Mouse (Mus musculus) ovary, postnatal 36 days (tissue): ENCODE data around the gene Marc2.

Experiments used
- DNase-seq: peaks from one replicate; pipeline ENCODE4 v3.0.0; 2022; ENCODE audit warnings: low spot score, mixed read lengths

The Marc2 gene

GRCm38 (mm10) chr1:184846092-184846750, at the start of gene Marc2:
Marc2 (minus strand) TSS chr1:184846451.
- no peak for DNase-seq

GRCm38 (mm10) chr1:184891998-184892397, 45.7 kb upstream of the Marc2 start:
- DNase-seq: no peak

GRCm38 (mm10) chr1:184889454-184889853, 43.2 kb upstream of the Marc2 start:
- DNase-seq: no peak

- DNase-seq: no peak
Observed at GRCm38 (mm10) chr1:184886160-184886559, 39.9 kb upstream of the Marc2 start.

- peak; percentile 87 for DNase-seq
Observed at GRCm38 (mm10) chr1:184882281-184883268, 36.3 kb upstream of the Marc2 start, which contains the start of gene C130074G19Rik. C130074G19Rik (minus strand) TSS chr1:184883218.

GRCm38 (mm10) chr1:184881861-184882260, 35.6 kb upstream of the Marc2 start:
- DNase-seq: no peak

- no peak for DNase-seq
Observed at GRCm38 (mm10) chr1:184881211-184881610, 35.0 kb upstream of the Marc2 start.

- DNase-seq: no peak
Observed at GRCm38 (mm10) chr1:184878860-184879259, 32.6 kb upstream of the Marc2 start.

- no peak for DNase-seq
Observed at GRCm38 (mm10) chr1:184877306-184877705, 31.1 kb upstream of the Marc2 start.

GRCm38 (mm10) chr1:184873910-184874309, 27.7 kb upstream of the Marc2 start:
- no peak for DNase-seq

- DNase-seq: no peak
Observed at GRCm38 (mm10) chr1:184872069-184872819, 26.0 kb upstream of the Marc2 start.

- no peak for DNase-seq
Observed at GRCm38 (mm10) chr1:184871506-184871905, 25.3 kb upstream of the Marc2 start.

- DNase-seq: no peak
Observed at GRCm38 (mm10) chr1:184870646-184871385, 24.6 kb upstream of the Marc2 start.

- peak; percentile 71 for DNase-seq
Observed at GRCm38 (mm10) chr1:184869939-184870565, 23.8 kb upstream of the Marc2 start.

GRCm38 (mm10) chr1:184867640-184868120, 21.4 kb upstream of the Marc2 start:
- peak; percentile 37 for DNase-seq

GRCm38 (mm10) chr1:184864381-184864801, 18.1 kb upstream of the Marc2 start:
- DNase-seq: peak; percentile 68

- no peak for DNase-seq
Observed at GRCm38 (mm10) chr1:184862636-184863035, 16.4 kb upstream of the Marc2 start.

- DNase-seq: no peak
Observed at GRCm38 (mm10) chr1:184861551-184861950, 15.3 kb upstream of the Marc2 start.

GRCm38 (mm10) chr1:184860276-184860675, 14.0 kb upstream of the Marc2 start:
- no peak for DNase-seq

- no peak for DNase-seq
Observed at GRCm38 (mm10) chr1:184858253-184858652, 12.0 kb upstream of the Marc2 start.

GRCm38 (mm10) chr1:184857216-184857615, 11.0 kb upstream of the Marc2 start:
- DNase-seq: no peak
